Mouse (Mus musculus) liver, postnatal 0 days (tissue): Measurements from ENCODE around the gene Mroh7.

Experiments
- CTCF ChIP-seq: sonication (generic); IDR thresholded peaks from 2 replicates; pipeline ENCODE4 v1.5.1; 2016; ENCODE audit warnings: antibody characterized with exemption, low read depth
- EP300 ChIP-seq: IDR thresholded peaks from 2 replicates; pipeline ENCODE4 v1.6.1; 2016; ENCODE audit warnings: antibody characterized with exemption, low read depth, mild to moderate bottlenecking

DNA sequence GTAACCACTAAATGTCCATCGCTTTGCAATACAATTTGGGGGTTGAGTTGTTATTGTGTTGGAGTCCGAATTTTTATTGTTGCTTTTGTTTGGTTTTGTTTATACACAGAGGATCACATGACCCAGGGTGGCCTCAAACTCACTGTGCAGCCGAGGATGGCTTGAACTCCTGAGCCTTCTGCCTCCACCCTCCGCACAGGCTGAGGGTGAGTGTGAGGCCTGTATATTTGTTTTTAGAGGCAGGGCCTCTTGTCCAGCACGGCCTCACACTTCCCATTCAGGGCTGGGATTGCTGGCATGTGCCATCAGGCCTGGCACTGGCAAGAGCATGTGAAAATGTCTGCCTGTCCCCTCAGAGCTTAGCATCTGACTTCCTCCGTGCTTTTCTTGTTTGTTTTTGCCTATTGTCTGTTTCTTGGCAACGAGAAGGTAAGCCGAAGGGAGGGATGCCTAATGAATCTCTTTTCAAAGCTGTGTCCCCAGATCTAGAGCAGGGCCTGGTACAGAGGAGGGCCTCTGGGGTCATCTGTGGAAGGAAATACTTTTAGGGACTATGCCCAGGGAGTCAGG lies 25.5 kb downstream of the Mroh7 start:
- TF ChIP-seq CTCF (no peak), EP300 (no peak)
